Mouse (Mus musculus) kidney, postnatal 4 days (tissue): ENCODE data around the gene Glis1.

Experiments
- DNase-seq, 2 experiments: peaks; one replicate each; pipeline ENCODE4 v3.0.0; 2021; ENCODE audit warnings: mixed read lengths in 2 of 2

Gene Glis1

GRCm38 (mm10) chr4:107453141-107453984 is 19.0 kb downstream of the Glis1 start:
- DNase-seq = peak; percentile 96 to 97

GRCm38 (mm10) chr4:107457602-107458001 is 23.2 kb downstream of the Glis1 start:
- peak; percentile 36 to 50 for DNase-seq

GRCm38 (mm10) chr4:107458907-107459306 is 24.5 kb downstream of the Glis1 start:
- no peak for DNase-seq

- DNase-seq = no peak
Observed at GRCm38 (mm10) chr4:107459461-107459860, 25.1 kb downstream of the Glis1 start.

GRCm38 (mm10) chr4:107460468-107460867 is 26.1 kb downstream of the Glis1 start:
- no peak for DNase-seq

- peak; percentile 44 to 59 for DNase-seq
Observed at GRCm38 (mm10) chr4:107467831-107468230, 33.4 kb downstream of the Glis1 start.

- DNase-seq = peak; percentile 55 to 74
Observed at GRCm38 (mm10) chr4:107468264-107468663, 33.9 kb downstream of the Glis1 start.

GRCm38 (mm10) chr4:107468768-107469167 is 34.4 kb downstream of the Glis1 start:
- DNase-seq = no peak

- no peak for DNase-seq
Observed at GRCm38 (mm10) chr4:107476266-107476665, 41.9 kb downstream of the Glis1 start.

GRCm38 (mm10) chr4:107479015-107479414 is 44.6 kb downstream of the Glis1 start:
- no peak for DNase-seq

- no peak for DNase-seq
Observed at GRCm38 (mm10) chr4:107482541-107482940, 48.1 kb downstream of the Glis1 start.

- no peak for DNase-seq
Observed at GRCm38 (mm10) chr4:107483556-107484220, 49.3 kb downstream of the Glis1 start.

- no peak for DNase-seq
Observed at GRCm38 (mm10) chr4:107484221-107484575, 49.8 kb downstream of the Glis1 start.

GRCm38 (mm10) chr4:107485903-107486302 is 51.5 kb downstream of the Glis1 start:
- no peak for DNase-seq

- no peak for DNase-seq
Observed at GRCm38 (mm10) chr4:107489121-107489840, 54.9 kb downstream of the Glis1 start.

- DNase-seq = no peak
Observed at GRCm38 (mm10) chr4:107492991-107493390, 58.6 kb downstream of the Glis1 start.

GRCm38 (mm10) chr4:107495751-107496430 is 61.5 kb downstream of the Glis1 start:
- DNase-seq = no peak

GRCm38 (mm10) chr4:107497430-107497935 is 63.1 kb downstream of the Glis1 start:
- DNase-seq = no peak

- DNase-seq = peak; percentile 48 to 62
Observed at GRCm38 (mm10) chr4:107502601-107503051, 68.2 kb downstream of the Glis1 start.

- no peak for DNase-seq
Observed at GRCm38 (mm10) chr4:107514981-107515380, 80.6 kb downstream of the Glis1 start.

- DNase-seq = no peak
Observed at GRCm38 (mm10) chr4:107515626-107516025, 81.2 kb downstream of the Glis1 start.

GRCm38 (mm10) chr4:107518766-107519165 is 84.4 kb downstream of the Glis1 start:
- DNase-seq = peak in 1 of 2 experiments; percentile 2

GRCm38 (mm10) chr4:107520071-107520470 is 85.7 kb downstream of the Glis1 start:
- peak; percentile 1 for DNase-seq
